9 mouse cellular contexts compared by ENCODE assay signal in the genomic region with DNA sequence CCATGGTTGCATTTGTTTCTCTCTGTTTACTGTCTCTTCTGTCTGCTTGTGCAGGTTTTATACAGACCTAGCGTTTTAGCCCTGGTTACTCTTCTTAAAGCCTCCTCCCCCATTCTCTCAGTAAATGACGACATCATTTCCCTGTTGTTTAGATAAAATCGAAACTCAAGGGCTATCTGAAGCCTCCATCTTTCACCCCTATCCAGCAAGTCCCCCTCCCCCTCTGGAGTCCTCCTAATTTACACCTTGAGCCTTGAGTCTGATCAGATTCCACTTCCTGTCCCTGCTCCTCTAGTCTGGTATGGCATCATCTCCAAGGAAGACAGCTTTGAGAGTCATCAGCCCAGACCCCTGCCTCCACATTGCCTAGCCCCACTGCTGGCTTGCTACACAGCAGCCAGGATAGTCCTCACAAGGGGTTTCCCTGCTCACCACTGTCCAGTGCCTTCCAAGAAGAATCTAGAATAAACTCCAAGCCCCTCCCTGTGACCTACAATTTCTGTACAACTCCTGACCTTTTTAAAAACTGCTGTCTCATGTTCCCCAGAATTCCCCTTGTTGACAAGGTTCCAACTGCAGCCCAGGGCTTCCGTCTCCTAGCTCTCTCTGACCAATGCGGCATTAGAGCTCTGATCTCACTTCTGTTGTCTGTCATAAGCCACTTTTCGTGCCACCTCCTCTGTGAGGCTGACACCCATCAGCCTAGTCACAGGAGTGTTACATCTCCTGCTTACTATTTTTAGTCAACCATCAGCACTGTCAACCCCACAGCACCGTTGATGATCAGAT. TPM values are rescaled to one million over a fixed set of nuclear protein-coding genes. Genes with fewer than 3 reads are reported as not detected.
A peak's percentile ranks its signal among the peaks of the same experiment; 100 is the strongest.
DNase-seq lines count a peak whose midpoint lies in the region; ATAC-seq lines count a peak whose summit lies in the region.
"Had no signal": no experiment of that assay in that cellular context is flagged by ENCODE, and none has a peak within 500 bp of the region (broad histone marks: within the 10 kb centered on the region; RNA-seq: fewer than 3 reads in every experiment).

No protein-coding gene starts in this region.

- no peak overlapping the region for H3K9ac ChIP-seq in heart, embryonic 13.5 days
- H3K9ac ChIP-seq in intestine, embryonic 16.5 days (ENCODE audit: low read depth, low read length) = no peak overlapping the region
- H3K9ac ChIP-seq in neural tube, embryonic 15.5 days (replicated peaks) = no peak overlapping the region

- no peak overlapping the region for H3K4me3 ChIP-seq in heart, embryonic 13.5 days
- H3K4me3 ChIP-seq in intestine, embryonic 16.5 days (ENCODE audit: low read length) = no peak overlapping the region
- H3K4me3 ChIP-seq in neural tube, embryonic 15.5 days (replicated peaks) = no peak overlapping the region

- H3K9me3 ChIP-seq in heart, embryonic 13.5 days = no peaks in the 10 kb centered on the region
- no peaks in the 10 kb centered on the region for H3K9me3 ChIP-seq in intestine, embryonic 16.5 days (ENCODE audit: control insufficient read depth, low read length)
- no peaks in the 10 kb centered on the region for H3K9me3 ChIP-seq in neural tube, embryonic 15.5 days (replicated peaks)

- DNase-seq in 416B (ENCODE audit: low read depth) = peak; percentile 92
- DNase-seq in adipocyte (ENCODE audit: low spot score) = peak; percentile 40
- DNase-seq in lung, postnatal 10 days = peak; percentile 36
- no peak for DNase-seq in ovary, postnatal 10 days (ENCODE audit: low spot score)
- DNase-seq in spleen, postnatal 4 days (ENCODE audit: low spot score in 2 of 2) = no peak

- H3K4me2 ChIP-seq in heart, embryonic 13.5 days = peak overlapping the region; percentile 10; the same call in 1 of the 2 replicates
- no peak overlapping the region for H3K4me2 ChIP-seq in intestine, embryonic 16.5 days (ENCODE audit: low read depth, low read length)
- H3K4me2 ChIP-seq in neural tube, embryonic 15.5 days = no peak overlapping the region

- no peaks in the 10 kb centered on the region for H3K27me3 ChIP-seq in heart, embryonic 13.5 days (replicated peaks)
- H3K27me3 ChIP-seq in intestine, embryonic 16.5 days (replicated peaks; ENCODE audit: control insufficient read depth, insufficient read depth, low read length) = no peaks in the 10 kb centered on the region
- no peaks in the 10 kb centered on the region for H3K27me3 ChIP-seq in neural tube, embryonic 15.5 days (replicated peaks)

- ATAC-seq in heart, embryonic 13.5 days (ENCODE audit: extremely low read depth, insufficient number of reproducible peaks, low FRiP score, low TSS enrichment) = no peak
- ATAC-seq in intestine, embryonic 16.5 days = no peak
- no peak for ATAC-seq in neural tube, embryonic 15.5 days (ENCODE audit: low FRiP score)

- 26% methylated on average over 7 of the region's 7 CpGs for WGBS in heart, embryonic 13.5 days
- 45% methylated on average over 7 of the region's 7 CpGs for WGBS in intestine, embryonic 16.5 days
- 73% methylated on average over 7 of the region's 7 CpGs for WGBS in neural tube, embryonic 15.5 days

- H3K27ac ChIP-seq in heart, embryonic 13.5 days (replicated peaks) = no peak overlapping the region
- H3K27ac ChIP-seq in intestine, embryonic 16.5 days (ENCODE audit: low read length) = no peak overlapping the region
- H3K27ac ChIP-seq in neural tube, embryonic 15.5 days (replicated peaks) = no peak overlapping the region

- H3K36me3 ChIP-seq in heart, embryonic 13.5 days = no peaks in the 10 kb centered on the region
- H3K36me3 ChIP-seq in intestine, embryonic 16.5 days (ENCODE audit: control insufficient read depth, insufficient read depth, low read length) = no peaks in the 10 kb centered on the region
- no peaks in the 10 kb centered on the region for H3K36me3 ChIP-seq in neural tube, embryonic 15.5 days

- H3K4me1 ChIP-seq in heart, embryonic 13.5 days = peaks cover 13% of the 10 kb centered on the region
- H3K4me1 ChIP-seq in intestine, embryonic 16.5 days (ENCODE audit: control insufficient read depth, insufficient read depth, low read length) = peaks cover 5% of the 10 kb centered on the region
- H3K4me1 ChIP-seq in neural tube, embryonic 15.5 days = no peaks in the 10 kb centered on the region; the same call in 1 of the 2 replicates

RNA-seq across cellular contexts. Expression of a gene that starts 16.8 kb away (rescaled TPM):
- polyA plus RNA-seq in heart, embryonic 13.5 days (2015; fragmentation: Nextera tagmentation; extraction: Ambion mirVana) = not detected in 2 replicates
- polyA plus RNA-seq in intestine, embryonic 16.5 days (2015; fragmentation: Nextera tagmentation; extraction: Ambion mirVana) = 1.4 and 1.6 TPM in 2 replicates
- not detected in 2 replicates for polyA plus RNA-seq in neural tube, embryonic 15.5 days (2015; fragmentation: Nextera tagmentation; extraction: Ambion mirVana)
- polyA plus RNA-seq: limb, embryonic 14.5 days had no signal

Comparison
In these comparisons a context has a peak if more than half of its experiments do, and no peak if none do; other contexts are left out.
1. DNase-seq: peak in 416B (single experiment), adipocyte (single experiment) and lung, postnatal 10 days (single experiment); none in ovary, postnatal 10 days (single experiment) and spleen, postnatal 4 days (0 of 2).